Mouse (Mus musculus): ENCODE measurements at regions not wholly inside any gene's neighbourhood (a gene's known extent, or its start where the extent isn't known, plus 50 kb on each side); places are given as distances from the start of the nearest gene placed in this dataset.

GRCm38 (mm10) chr16:76618295-76618694, 244.7 kb upstream of the Nrip1 start:
- Histone ChIP-seq H3K4me2 (replicated peaks; ENCODE audit: low read depth, low read length) (no peak overlapping the region), H3K27me3 (ENCODE audit: control insufficient read depth, insufficient read depth, low read length) (no peaks in the 10 kb centered on the region), H3K9me3 (ENCODE audit: control insufficient read depth, low read length) (no peaks in the 10 kb centered on the region), H3K36me3 (ENCODE audit: control insufficient read depth, insufficient read depth, low read length) (no peaks in the 10 kb centered on the region), H3K27ac (ENCODE audit: low read depth, low read length) (no peak overlapping the region), H3K4me3 (ENCODE audit: low read depth, low read length) (no peak overlapping the region), H3K9ac (ENCODE audit: low read depth, low read length) (no peak overlapping the region), H3K4me1 (replicated peaks; ENCODE audit: control insufficient read depth, insufficient read depth, low read length) (no peaks in the 10 kb centered on the region)
- 84% methylated on average over 7 of the region's 7 CpGs for WGBS
- no peak for ATAC-seq (ENCODE audit: low FRiP score)
- DNase-seq (ENCODE audit: low spot score), result no peak

- Histone ChIP-seq H3K4me3 (ENCODE audit: low read depth, low read length) (no peak overlapping the region), H3K4me1 (replicated peaks; ENCODE audit: control insufficient read depth, insufficient read depth, low read length) (no peaks in the 10 kb centered on the region), H3K4me2 (replicated peaks; ENCODE audit: low read depth, low read length) (no peak overlapping the region), H3K27me3 (ENCODE audit: control insufficient read depth, insufficient read depth, low read length) (no peaks in the 10 kb centered on the region), H3K9me3 (ENCODE audit: control insufficient read depth, low read length) (no peaks in the 10 kb centered on the region), H3K9ac (ENCODE audit: low read depth, low read length) (no peak overlapping the region), H3K36me3 (ENCODE audit: control insufficient read depth, insufficient read depth, low read length) (no peaks in the 10 kb centered on the region), H3K27ac (ENCODE audit: low read depth, low read length) (no peak overlapping the region)
- no peak for DNase-seq (ENCODE audit: low spot score)
- no peak for ATAC-seq (ENCODE audit: low FRiP score)
Observed at GRCm38 (mm10) chr16:76611061-76611460, 237.4 kb upstream of the Nrip1 start.

DNA sequence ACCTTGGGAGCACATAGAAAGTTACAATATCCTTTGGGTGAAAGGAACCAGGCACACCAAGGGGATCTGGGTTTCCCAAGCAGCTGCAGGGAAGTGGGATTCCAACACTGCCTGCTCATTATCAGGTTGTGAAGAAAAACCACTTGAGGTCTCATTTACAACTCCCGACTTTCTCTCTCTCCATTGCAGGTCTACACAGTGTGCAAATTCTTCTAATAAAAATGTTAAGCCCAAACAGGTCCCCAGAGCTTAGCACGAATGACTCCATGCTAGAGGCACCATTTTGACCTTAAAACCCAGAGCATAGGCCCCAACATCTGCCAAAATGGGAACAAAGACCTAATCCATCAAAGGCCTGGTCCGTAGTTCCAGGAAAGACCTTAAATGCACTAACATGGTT, 231.3 kb upstream of the Nrip1 start:
- H3K27me3 ChIP-seq (ENCODE audit: control insufficient read depth, insufficient read depth, low read length), result no peaks in the 10 kb centered on the region
- H3K4me1 ChIP-seq (replicated peaks; ENCODE audit: control insufficient read depth, insufficient read depth, low read length), result no peaks in the 10 kb centered on the region
- DNase-seq (ENCODE audit: low spot score), result no peak
- no peak overlapping the region for H3K9ac ChIP-seq (ENCODE audit: low read depth, low read length)
- H3K4me3 ChIP-seq (ENCODE audit: low read depth, low read length), result no peak overlapping the region
- H3K4me2 ChIP-seq (replicated peaks; ENCODE audit: low read depth, low read length), result no peak overlapping the region
- no peaks in the 10 kb centered on the region for H3K36me3 ChIP-seq (ENCODE audit: control insufficient read depth, insufficient read depth, low read length)
- WGBS, result 76% methylated on average over 3 of the region's 3 CpGs
- no peaks in the 10 kb centered on the region for H3K9me3 ChIP-seq (ENCODE audit: control insufficient read depth, low read length)
- no peak overlapping the region for H3K27ac ChIP-seq (ENCODE audit: low read depth, low read length)
- ATAC-seq (ENCODE audit: low FRiP score), result no peak

DNA sequence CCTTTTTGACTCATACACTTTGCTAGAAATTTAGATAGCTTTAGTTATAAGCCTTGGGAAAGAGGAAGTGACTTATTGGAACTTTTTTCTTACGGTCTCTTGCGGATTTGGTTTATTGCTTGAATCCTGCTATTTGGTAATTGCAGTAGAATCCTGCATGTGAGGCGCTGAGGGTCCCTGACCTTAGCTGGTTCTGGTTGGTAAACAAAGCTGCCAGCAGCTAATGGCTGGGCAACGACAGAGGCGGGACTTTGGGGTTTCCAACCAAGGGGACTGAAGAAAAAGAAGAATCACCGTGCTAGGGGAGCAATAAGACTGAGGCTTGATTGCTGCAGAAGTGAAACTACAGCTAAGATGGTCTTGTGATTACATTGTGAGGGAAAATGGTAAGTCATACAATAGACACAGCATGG, 230.2 kb upstream of the Nrip1 start:
- WGBS, result 69% methylated on average over 6 of the region's 6 CpGs
- no peaks in the 10 kb centered on the region for H3K36me3 ChIP-seq (ENCODE audit: control insufficient read depth, insufficient read depth, low read length)

GRCm38 (mm10) chr16:76603431-76603830, 229.8 kb upstream of the Nrip1 start:
- no peak for DNase-seq (ENCODE audit: low spot score)
- ATAC-seq (ENCODE audit: low FRiP score), result no peak
- Histone ChIP-seq H3K27ac (ENCODE audit: low read depth, low read length) (no peak overlapping the region), H3K4me1 (replicated peaks; ENCODE audit: control insufficient read depth, insufficient read depth, low read length) (no peaks in the 10 kb centered on the region), H3K36me3 (ENCODE audit: control insufficient read depth, insufficient read depth, low read length) (no peaks in the 10 kb centered on the region), H3K4me2 (replicated peaks; ENCODE audit: low read depth, low read length) (no peak overlapping the region), H3K4me3 (ENCODE audit: low read depth, low read length) (no peak overlapping the region), H3K9me3 (ENCODE audit: control insufficient read depth, low read length) (no peaks in the 10 kb centered on the region), H3K9ac (ENCODE audit: low read depth, low read length) (no peak overlapping the region), H3K27me3 (ENCODE audit: control insufficient read depth, insufficient read depth, low read length) (no peaks in the 10 kb centered on the region)
- WGBS, result 91% methylated on average over 1 of the region's 1 CpGs

More for the DNA sequence above, 230.2 kb upstream of the Nrip1 start:
- H3K9ac ChIP-seq (ENCODE audit: low read depth, low read length), result no peak overlapping the region
- no peak overlapping the region for H3K4me2 ChIP-seq (replicated peaks; ENCODE audit: low read depth, low read length)
- H3K4me1 ChIP-seq (replicated peaks; ENCODE audit: control insufficient read depth, insufficient read depth, low read length), result no peaks in the 10 kb centered on the region
- no peak overlapping the region for H3K4me3 ChIP-seq (ENCODE audit: low read depth, low read length)
- H3K27ac ChIP-seq (ENCODE audit: low read depth, low read length), result no peak overlapping the region
- no peak for DNase-seq (ENCODE audit: low spot score)
- H3K9me3 ChIP-seq (ENCODE audit: control insufficient read depth, low read length), result no peaks in the 10 kb centered on the region
- ATAC-seq (ENCODE audit: low FRiP score), result no peak
- no peaks in the 10 kb centered on the region for H3K27me3 ChIP-seq (ENCODE audit: control insufficient read depth, insufficient read depth, low read length)

- H3K27me3 ChIP-seq (ENCODE audit: control insufficient read depth, insufficient read depth, low read length), result no peaks in the 10 kb centered on the region
- H3K9ac ChIP-seq (ENCODE audit: low read depth, low read length), result no peak overlapping the region
- no peak for ATAC-seq (ENCODE audit: low FRiP score)
- no peak for DNase-seq (ENCODE audit: low spot score)
- no peaks in the 10 kb centered on the region for H3K9me3 ChIP-seq (ENCODE audit: control insufficient read depth, low read length)
- WGBS, result 79% methylated on average over 10 of the region's 10 CpGs
- H3K4me3 ChIP-seq (ENCODE audit: low read depth, low read length), result no peak overlapping the region
- no peak overlapping the region for H3K4me2 ChIP-seq (replicated peaks; ENCODE audit: low read depth, low read length)
- H3K27ac ChIP-seq (ENCODE audit: low read depth, low read length), result no peak overlapping the region
- no peaks in the 10 kb centered on the region for H3K4me1 ChIP-seq (replicated peaks; ENCODE audit: control insufficient read depth, insufficient read depth, low read length)
- no peaks in the 10 kb centered on the region for H3K36me3 ChIP-seq (ENCODE audit: control insufficient read depth, insufficient read depth, low read length)
Observed at GRCm38 (mm10) chr16:76600131-76600530, 226.5 kb upstream of the Nrip1 start.

- H3K4me2 ChIP-seq (replicated peaks; ENCODE audit: low read depth, low read length), result no peak overlapping the region
- no peaks in the 10 kb centered on the region for H3K27me3 ChIP-seq (ENCODE audit: control insufficient read depth, insufficient read depth, low read length)
- 79% methylated on average over 4 of the region's 4 CpGs for WGBS
- ATAC-seq (ENCODE audit: low FRiP score) (no peak), DNase-seq (ENCODE audit: low spot score) (no peak)
- no peak overlapping the region for H3K27ac ChIP-seq (ENCODE audit: low read depth, low read length)
- no peak overlapping the region for H3K4me3 ChIP-seq (ENCODE audit: low read depth, low read length)
- H3K9me3 ChIP-seq (ENCODE audit: control insufficient read depth, low read length), result no peaks in the 10 kb centered on the region
- no peaks in the 10 kb centered on the region for H3K4me1 ChIP-seq (replicated peaks; ENCODE audit: control insufficient read depth, insufficient read depth, low read length)
- no peak overlapping the region for H3K9ac ChIP-seq (ENCODE audit: low read depth, low read length)
- H3K36me3 ChIP-seq (ENCODE audit: control insufficient read depth, insufficient read depth, low read length), result no peaks in the 10 kb centered on the region
Observed at GRCm38 (mm10) chr16:76591956-76592768, 218.5 kb upstream of the Nrip1 start.

GRCm38 (mm10) chr16:76589791-76590190, 216.2 kb upstream of the Nrip1 start:
- H3K9ac ChIP-seq (ENCODE audit: low read depth, low read length), result no peak overlapping the region
- no peak overlapping the region for H3K27ac ChIP-seq (ENCODE audit: low read depth, low read length)
- H3K36me3 ChIP-seq (ENCODE audit: control insufficient read depth, insufficient read depth, low read length), result no peaks in the 10 kb centered on the region
- 85% methylated on average over 2 of the region's 2 CpGs for WGBS
- H3K27me3 ChIP-seq (ENCODE audit: control insufficient read depth, insufficient read depth, low read length), result no peaks in the 10 kb centered on the region
- H3K4me3 ChIP-seq (ENCODE audit: low read depth, low read length), result no peak overlapping the region
- no peak for DNase-seq (ENCODE audit: low spot score)
- no peaks in the 10 kb centered on the region for H3K4me1 ChIP-seq (replicated peaks; ENCODE audit: control insufficient read depth, insufficient read depth, low read length)
- no peaks in the 10 kb centered on the region for H3K9me3 ChIP-seq (ENCODE audit: control insufficient read depth, low read length)
- no peak overlapping the region for H3K4me2 ChIP-seq (replicated peaks; ENCODE audit: low read depth, low read length)
- no peak for ATAC-seq (ENCODE audit: low FRiP score)

DNA sequence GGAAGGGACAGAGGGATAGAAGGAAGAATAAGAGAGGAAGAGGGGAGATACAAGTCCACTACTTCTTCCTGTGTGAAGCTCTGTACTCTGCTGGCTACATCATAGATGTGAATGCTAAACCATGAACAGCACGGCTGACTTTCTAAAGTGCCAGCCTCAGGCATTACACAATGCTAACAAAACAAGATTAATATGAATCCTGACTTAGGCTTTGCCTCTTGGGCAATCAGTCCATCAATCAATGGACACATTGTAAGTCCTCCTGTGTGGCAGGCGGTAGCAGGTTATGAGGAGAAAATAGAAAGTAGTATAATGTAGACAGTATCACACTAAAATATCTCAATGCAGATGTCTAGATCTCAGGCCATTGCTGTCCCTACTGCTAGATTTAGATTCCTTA, 203.6 kb upstream of the Nrip1 start:
- H3K4me3 ChIP-seq (ENCODE audit: low read depth, low read length), result no peak overlapping the region

More for the DNA sequence above, 203.6 kb upstream of the Nrip1 start:
- no peak for DNase-seq (ENCODE audit: low spot score)
- Histone ChIP-seq H3K27me3 (ENCODE audit: control insufficient read depth, insufficient read depth, low read length) (no peaks in the 10 kb centered on the region), H3K9ac (ENCODE audit: low read depth, low read length) (no peak overlapping the region), H3K9me3 (ENCODE audit: control insufficient read depth, low read length) (no peaks in the 10 kb centered on the region), H3K27ac (ENCODE audit: low read depth, low read length) (no peak overlapping the region), H3K4me1 (replicated peaks; ENCODE audit: control insufficient read depth, insufficient read depth, low read length) (no peaks in the 10 kb centered on the region), H3K36me3 (ENCODE audit: control insufficient read depth, insufficient read depth, low read length) (no peaks in the 10 kb centered on the region), H3K4me2 (replicated peaks; ENCODE audit: low read depth, low read length) (no peak overlapping the region)
- WGBS, result 67% methylated on average over 2 of the region's 2 CpGs
- no peak for ATAC-seq (ENCODE audit: low FRiP score)

All from hindbrain, embryonic 11.5 days (tissue).